Mouse (Mus musculus): ENCODE results near the gene Zfp429. TPM values are rescaled to one million over a fixed set of nuclear protein-coding genes. Genes with fewer than 3 reads are reported as not detected.
"Not testable (repeated sequence)": the region's sequence is repeated elsewhere in the genome, so short reads cannot be mapped to it uniquely, and the experiment has no call there.

The Zfp429 gene
- polyA plus RNA-seq (2015; fragmentation: Nextera tagmentation; extraction: Ambion mirVana): 4.0 and 5.2 TPM in 2 replicates

GRCm38 (mm10) chr13:67399183-67399903 lies at the start of gene Zfp429:
Zfp429 (minus strand) TSS chr13:67399819.
- not testable (repeated sequence) for H3K9me3 ChIP-seq; H3K27me3 ChIP-seq; H3K4me1 ChIP-seq (replicated peaks); H3K27ac ChIP-seq; H3K36me3 ChIP-seq
- H3K9ac ChIP-seq (replicated peaks): peak within 1 kb of the TSS; percentile 67
- H3K4me2 ChIP-seq (replicated peaks): peak within 1 kb of the TSS; percentile 64
- WGBS: 4% methylated on average over 14 of the region's 16 CpGs
- ATAC-seq: peak; percentile 97
- H3K4me3 ChIP-seq (replicated peaks): peak within 1 kb of the TSS; percentile 62

DNA sequence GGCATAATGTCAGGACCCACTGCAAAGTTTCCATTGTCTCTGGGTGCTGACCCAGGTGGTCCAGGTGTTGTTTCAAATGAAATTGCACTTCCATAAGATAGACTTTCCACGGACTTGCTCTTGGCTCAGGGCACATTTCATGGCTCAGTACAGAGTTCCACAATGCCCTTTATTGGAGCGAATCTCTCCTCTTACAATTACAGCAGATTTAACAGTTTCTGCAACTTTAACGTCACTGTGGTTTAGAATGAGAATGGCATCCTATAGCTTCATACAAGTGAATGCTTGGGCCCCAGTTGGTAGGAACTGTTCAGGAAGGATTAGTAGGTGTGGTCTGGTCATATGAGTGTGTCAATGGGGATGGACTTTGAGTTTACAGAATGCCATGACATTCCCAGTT lies 37.5 kb upstream of the Zfp429 start:
- not testable (repeated sequence) for H3K27ac ChIP-seq; H3K27me3 ChIP-seq; ATAC-seq; H3K9ac ChIP-seq (replicated peaks); H3K36me3 ChIP-seq; H3K9me3 ChIP-seq; H3K4me1 ChIP-seq (replicated peaks); H3K4me3 ChIP-seq (replicated peaks); H3K4me2 ChIP-seq (replicated peaks)
- 94% methylated on average over 1 of the region's 3 CpGs for WGBS

DNA sequence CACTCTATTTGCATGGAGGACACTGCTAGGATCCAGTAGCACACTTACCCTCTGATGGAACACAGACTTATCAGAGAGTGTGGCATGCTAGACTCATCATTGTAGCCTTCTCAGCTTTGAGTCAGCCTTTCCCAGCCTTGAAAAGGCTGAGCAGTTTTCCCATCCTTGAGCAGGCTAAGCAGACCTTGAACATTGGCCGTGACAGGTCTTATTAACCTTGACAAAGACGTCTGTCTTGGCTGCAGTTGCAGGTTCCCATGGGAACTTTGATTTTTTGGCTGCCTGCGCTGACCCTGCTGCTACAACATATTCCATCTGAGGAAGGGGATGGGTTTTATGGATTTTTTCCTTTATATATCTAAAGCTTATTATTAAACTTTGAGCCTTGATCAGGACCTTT lies 28.5 kb upstream of the Zfp429 start:
- WGBS: 76% methylated on average over 3 of the region's 3 CpGs
- Histone ChIP-seq H3K9me3 (no peaks in the 10 kb centered on the region), H3K27me3 (no peaks in the 10 kb centered on the region), H3K4me2 (replicated peaks) (no peak overlapping the region), H3K9ac (replicated peaks) (no peak overlapping the region), H3K27ac (no peak overlapping the region), H3K36me3 (no peaks in the 10 kb centered on the region), H3K4me3 (replicated peaks) (no peak overlapping the region), H3K4me1 (replicated peaks) (no peaks in the 10 kb centered on the region)
- ATAC-seq: no peak

GRCm38 (mm10) chr13:67425699-67426098 lies 26.1 kb upstream of the Zfp429 start:
- H3K27me3 ChIP-seq; H3K4me3 ChIP-seq (replicated peaks); ATAC-seq; H3K27ac ChIP-seq; H3K4me1 ChIP-seq (replicated peaks); H3K4me2 ChIP-seq (replicated peaks); H3K9me3 ChIP-seq; H3K36me3 ChIP-seq; H3K9ac ChIP-seq (replicated peaks): not testable (repeated sequence)

DNA sequence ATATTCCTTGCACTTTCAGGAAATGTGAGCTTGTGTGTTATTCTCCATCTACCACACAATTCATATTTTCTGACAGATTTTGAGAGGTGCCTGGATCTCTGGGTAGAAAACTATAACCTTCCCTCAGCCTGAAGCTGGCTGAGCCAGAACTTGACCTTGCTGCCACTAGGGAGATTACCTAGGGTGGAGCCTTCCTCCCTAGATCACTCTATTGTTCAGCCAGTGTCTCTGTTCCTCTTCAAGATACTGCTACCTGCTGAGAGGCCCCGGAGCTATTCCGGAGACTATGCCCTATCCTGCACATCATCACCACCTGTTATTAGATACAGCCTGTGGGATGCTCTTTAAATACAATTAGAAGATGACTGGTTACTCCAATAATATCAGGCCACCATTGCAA lies 22.9 kb upstream of the Zfp429 start:
- ATAC-seq; H3K4me2 ChIP-seq (replicated peaks); H3K36me3 ChIP-seq; H3K4me1 ChIP-seq (replicated peaks); H3K9me3 ChIP-seq; H3K27ac ChIP-seq; H3K4me3 ChIP-seq (replicated peaks); H3K9ac ChIP-seq (replicated peaks); H3K27me3 ChIP-seq: not testable (repeated sequence)
- 79% methylated on average over 2 of the region's 2 CpGs for WGBS

GRCm38 (mm10) chr13:67421207-67421857 lies 21.7 kb upstream of the Zfp429 start, which contains the start of gene Zfp459:
Zfp459 (minus strand) TSS chr13:67421418.
- Histone ChIP-seq H3K9ac (replicated peaks) (peak within 1 kb of the TSS; percentile 68), H3K27me3 (0 out of 2 replicates have a peak, but pooled peaks cover 4% of the 10 kb centered on the region), H3K4me2 (replicated peaks) (peak within 1 kb of the TSS; percentile 88), H3K27ac (no peak within 1 kb of the TSS), H3K9me3 (no peaks in the 10 kb centered on the region), H3K4me3 (replicated peaks) (peak within 1 kb of the TSS; percentile 65), H3K4me1 (replicated peaks) (peaks cover 6% of the 10 kb centered on the region; the same call in 1 of the 2 replicates), H3K36me3 (no peaks in the 10 kb centered on the region)
- peak; percentile 87 for ATAC-seq
- WGBS: 3% methylated on average over 22 of the region's 22 CpGs

DNA sequence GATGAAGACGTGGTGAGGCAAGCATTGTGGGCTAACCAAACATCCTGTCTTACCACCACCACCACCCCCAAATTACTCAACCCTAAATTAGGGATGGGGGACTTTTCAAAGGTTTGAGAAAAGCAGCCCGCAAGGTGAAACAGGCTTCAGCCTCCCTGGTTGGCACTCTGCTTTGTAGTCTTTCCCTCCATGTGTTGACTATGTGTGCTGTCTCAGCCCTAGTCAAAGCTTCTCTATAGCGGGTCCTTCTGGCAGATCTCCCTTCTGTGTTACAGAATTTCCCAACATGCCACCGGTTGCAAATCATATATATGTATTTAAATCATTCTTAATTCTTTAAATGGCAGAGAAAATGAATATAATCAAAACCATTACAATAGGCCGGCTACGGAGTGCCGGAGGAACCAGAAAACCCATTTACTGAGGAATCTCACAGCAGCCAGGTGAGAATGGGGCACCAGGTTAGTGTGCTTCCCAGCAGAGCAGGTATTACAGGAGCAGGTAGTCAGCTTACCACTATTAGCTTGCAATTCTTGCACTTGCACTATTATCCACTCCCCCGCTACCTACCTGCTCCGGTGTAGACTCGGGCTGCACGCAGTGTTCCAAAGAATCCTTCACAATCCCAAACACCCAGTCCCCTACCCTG lies 21.1 kb upstream of the Zfp429 start:
- WGBS: 39% methylated on average over 11 of the region's 11 CpGs
- H3K36me3 ChIP-seq: no peaks in the 10 kb centered on the region
- no peak overlapping the region for H3K27ac ChIP-seq
- peak overlapping the region; percentile 88 for H3K4me2 ChIP-seq (replicated peaks)
- H3K9ac ChIP-seq (replicated peaks): peak overlapping the region; percentile 68
- ATAC-seq: no peak
- peak overlapping the region; percentile 65 for H3K4me3 ChIP-seq (replicated peaks)
- H3K27me3 ChIP-seq: 0 out of 2 replicates have a peak, but pooled peaks cover 4% of the 10 kb centered on the region
- H3K4me1 ChIP-seq (replicated peaks): peaks cover 6% of the 10 kb centered on the region; the same call in 1 of the 2 replicates
- H3K9me3 ChIP-seq: no peaks in the 10 kb centered on the region

DNA sequence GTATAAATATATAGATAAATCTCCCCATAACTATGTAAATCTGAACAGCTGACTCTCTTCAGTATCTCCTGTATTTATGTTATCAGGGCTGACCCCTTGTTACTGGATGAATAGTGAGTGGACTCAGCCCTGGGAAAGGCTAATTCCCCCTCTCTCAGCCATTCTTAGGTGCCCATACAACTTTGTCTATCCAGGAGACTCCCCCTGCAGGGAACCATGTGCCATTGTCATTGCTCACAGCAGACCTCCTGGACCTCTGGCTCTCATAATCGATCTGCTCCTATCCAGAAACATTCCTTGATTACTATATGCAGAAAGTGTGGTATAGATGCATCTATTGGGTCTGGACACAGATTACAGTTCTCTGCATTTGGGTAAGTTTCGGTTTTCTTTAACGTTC lies 17.2 kb upstream of the Zfp429 start:
- Histone ChIP-seq H3K27me3 (0 out of 2 replicates have a peak, but pooled peaks cover 4% of the 10 kb centered on the region), H3K4me3 (replicated peaks) (no peak overlapping the region), H3K9me3 (no peaks in the 10 kb centered on the region), H3K27ac (no peak overlapping the region), H3K9ac (replicated peaks) (no peak overlapping the region), H3K4me1 (replicated peaks) (peaks cover 6% of the 10 kb centered on the region; the same call in 1 of the 2 replicates), H3K36me3 (no peaks in the 10 kb centered on the region), H3K4me2 (replicated peaks) (no peak overlapping the region)
- 89% methylated on average over 3 of the region's 3 CpGs for WGBS
- ATAC-seq: no peak

GRCm38 (mm10) chr13:67415759-67416158 lies 16.1 kb upstream of the Zfp429 start:
- Histone ChIP-seq H3K27ac (no peak overlapping the region), H3K4me2 (replicated peaks) (no peak overlapping the region), H3K9me3 (no peaks in the 10 kb centered on the region), H3K9ac (replicated peaks) (no peak overlapping the region), H3K36me3 (no peaks in the 10 kb centered on the region), H3K4me1 (replicated peaks) (peaks cover 3% of the 10 kb centered on the region; the same call in 1 of the 2 replicates), H3K4me3 (replicated peaks) (no peak overlapping the region), H3K27me3 (0 out of 2 replicates have a peak, but pooled peaks cover 4% of the 10 kb centered on the region)
- no peak for ATAC-seq
- WGBS: 89% methylated on average over 6 of the region's 6 CpGs

GRCm38 (mm10) chr13:67413634-67414033 lies 14.0 kb upstream of the Zfp429 start:
- H3K27me3 ChIP-seq; H3K4me3 ChIP-seq (replicated peaks); ATAC-seq; H3K36me3 ChIP-seq; H3K9me3 ChIP-seq; H3K9ac ChIP-seq (replicated peaks); H3K27ac ChIP-seq; H3K4me2 ChIP-seq (replicated peaks); H3K4me1 ChIP-seq (replicated peaks): not testable (repeated sequence)
- 75% methylated on average over 3 of the region's 3 CpGs for WGBS

- not testable (repeated sequence) for ATAC-seq; H3K4me3 ChIP-seq (replicated peaks)
- 60% methylated on average over 3 of the region's 3 CpGs for WGBS
These were observed 23.4 kb downstream of the Zfp429 start for GRCm38 (mm10) chr13:67376255-67376654.

More at GRCm38 (mm10) chr13:67376255-67376654, 23.4 kb downstream of the Zfp429 start:
- not testable (repeated sequence) for H3K4me2 ChIP-seq (replicated peaks); H3K27ac ChIP-seq; H3K27me3 ChIP-seq; H3K36me3 ChIP-seq; H3K9ac ChIP-seq (replicated peaks); H3K4me1 ChIP-seq (replicated peaks); H3K9me3 ChIP-seq

Measured in midbrain, embryonic 13.5 days (tissue).